Mouse (Mus musculus) heart, adult 8-10 months (tissue): Measurements from ENCODE around the gene Dguok. TPM values are rescaled to one million over a fixed set of nuclear protein-coding genes. Genes with fewer than 3 reads are reported as not detected.

ENCODE experiments used
- DNase-seq: peaks from one replicate; pipeline ENCODE4 v3.0.0; 2022; ENCODE audit warnings: low spot score
- total RNA-seq, 4 experiments: library from RNA; stranded (reverse); gene quantifications; 2 replicates each; pipeline ENCODE4 v1.2.4; 2022

Dguok gene
- total RNA-seq, 4 experiments from 2014 or later = 32.7 to 37.1 (median 34.4) TPM

GRCm38 (mm10) chr6:83500462-83500861 is 6.3 kb downstream of the Dguok start:
- DNase-seq = no peak

GRCm38 (mm10) chr6:83499078-83499477 is 7.7 kb downstream of the Dguok start:
- DNase-seq = no peak

GRCm38 (mm10) chr6:83496753-83497710 is 9.7 kb downstream of the Dguok start:
- no peak for DNase-seq

- peak; percentile 36 for DNase-seq
Observed at GRCm38 (mm10) chr6:83496009-83496752, 10.6 kb downstream of the Dguok start.

- DNase-seq = no peak
Observed at GRCm38 (mm10) chr6:83490622-83491021, 16.1 kb downstream of the Dguok start.

- no peak for DNase-seq
Observed at GRCm38 (mm10) chr6:83488200-83488599, 18.6 kb downstream of the Dguok start.

GRCm38 (mm10) chr6:83487298-83487697 is 19.5 kb downstream of the Dguok start:
- no peak for DNase-seq

GRCm38 (mm10) chr6:83485854-83486253 is 20.9 kb downstream of the Dguok start:
- DNase-seq = no peak

- no peak for DNase-seq
Observed at GRCm38 (mm10) chr6:83483776-83484175, 23.0 kb downstream of the Dguok start.

GRCm38 (mm10) chr6:83482418-83483085 is 24.2 kb downstream of the Dguok start:
- DNase-seq = peak; percentile 36

GRCm38 (mm10) chr6:83480019-83480655 is 26.6 kb downstream of the Dguok start:
- DNase-seq = no peak

GRCm38 (mm10) chr6:83479193-83479592 is 27.6 kb downstream of the Dguok start:
- DNase-seq = no peak

GRCm38 (mm10) chr6:83478628-83479027 is 28.1 kb downstream of the Dguok start:
- no peak for DNase-seq

GRCm38 (mm10) chr6:83478217-83478616 is 28.6 kb downstream of the Dguok start:
- no peak for DNase-seq

GRCm38 (mm10) chr6:83475431-83475830 is 31.3 kb downstream of the Dguok start:
- DNase-seq = no peak

- DNase-seq = peak; percentile 59
Observed at GRCm38 (mm10) chr6:83473240-83473639, 33.5 kb downstream of the Dguok start.

GRCm38 (mm10) chr6:83471739-83472138 is 35.0 kb downstream of the Dguok start:
- no peak for DNase-seq

GRCm38 (mm10) chr6:83464011-83464410 is 42.8 kb downstream of the Dguok start:
- DNase-seq = no peak

GRCm38 (mm10) chr6:83459034-83459644 is 47.6 kb downstream of the Dguok start, which contains the start of gene Tet3:
Gene Tet3, minus strand, starts transcription at chr6:83459084.
- no peak for DNase-seq

- no peak for DNase-seq
Observed at GRCm38 (mm10) chr6:83456984-83457810, 49.6 kb downstream of the Dguok start.
